Mouse (Mus musculus): ENCODE measurements at regions not wholly inside any gene's neighbourhood (a gene's known extent, or its start where the extent isn't known, plus 50 kb on each side); places are given as distances from the start of the nearest gene placed in this dataset.
"Not testable (repeated sequence)": the region's sequence is repeated elsewhere in the genome, so short reads cannot be mapped to it uniquely, and the experiment has no call there.

DNA sequence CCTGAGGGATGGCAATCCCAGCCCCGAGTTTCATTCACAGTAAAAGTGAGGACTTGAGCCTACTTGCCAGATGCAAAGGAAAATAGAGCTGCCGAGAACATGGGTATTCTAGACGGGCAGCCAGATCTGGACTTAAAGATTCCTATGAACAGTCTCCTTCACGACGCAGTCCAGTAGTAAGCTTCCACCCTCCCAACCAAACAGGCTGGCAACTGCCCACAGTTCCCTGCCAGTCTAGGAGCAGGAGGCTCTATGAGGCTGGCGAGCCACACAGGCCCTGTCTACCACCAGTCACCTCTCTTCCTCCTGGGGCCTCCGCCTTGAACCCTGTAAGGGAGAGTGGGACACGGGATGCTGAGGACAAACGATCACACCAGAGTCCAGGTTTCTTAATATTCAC is 153.5 kb upstream of the Snrpn start:
- DNase-seq (ENCODE audit: low read depth, low spot score), result no peak

DNA sequence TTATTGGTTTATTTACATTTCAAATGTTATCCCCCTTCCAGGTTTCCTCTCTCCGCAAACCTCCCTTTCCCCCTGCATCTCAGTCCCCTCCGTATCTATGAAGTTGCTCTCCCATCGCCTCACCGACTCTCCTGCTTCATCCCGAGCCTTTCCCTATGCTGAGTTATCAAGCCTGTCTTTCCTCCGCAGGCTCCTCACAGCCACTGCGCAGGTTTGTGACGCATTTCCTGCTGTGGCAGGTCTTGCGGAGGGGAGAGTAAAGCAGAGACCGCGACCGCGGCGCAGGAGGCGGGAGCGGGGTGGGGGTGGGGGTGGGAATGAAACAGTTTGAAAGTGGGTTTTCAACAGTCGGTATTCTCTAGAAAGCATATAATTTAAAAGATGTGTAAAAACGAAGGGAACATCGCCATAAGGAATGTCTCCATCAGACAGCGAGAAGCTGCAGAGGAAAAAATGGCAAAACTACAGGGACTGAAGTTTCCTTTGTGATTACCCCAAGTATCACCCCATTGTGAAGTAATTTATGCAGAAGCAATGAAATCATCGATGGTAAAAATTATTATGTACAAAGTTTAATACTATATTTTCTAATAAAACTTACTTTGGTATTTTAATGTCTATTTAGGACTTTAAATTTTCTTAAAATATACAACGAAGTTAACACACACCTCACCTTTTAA is 104.3 kb upstream of the Snrpn start:
- peak; percentile 50 for DNase-seq (ENCODE audit: low read depth, low spot score)

DNA sequence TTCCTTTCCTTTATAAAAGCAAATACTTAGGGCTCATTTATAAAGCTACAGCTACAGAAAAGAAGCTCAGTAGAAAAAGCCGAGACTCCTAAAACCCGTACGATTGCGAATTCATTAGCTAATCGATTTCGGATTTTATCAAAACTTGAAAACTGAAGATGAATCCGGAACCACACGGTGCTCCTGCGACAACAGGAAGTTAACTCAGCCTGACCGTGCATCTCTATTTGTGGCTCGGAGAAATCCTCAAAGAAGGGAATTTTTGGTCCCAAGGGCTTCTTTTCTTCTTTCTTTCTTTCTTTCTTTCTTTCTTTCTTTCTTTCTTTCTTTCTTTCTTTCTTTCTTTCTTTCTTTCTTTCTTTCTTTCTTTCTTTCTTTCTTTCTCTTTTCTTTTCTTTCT is 103.7 kb upstream of the Snrpn start:
- peak; percentile 75 for DNase-seq (ENCODE audit: low read depth, low spot score)

DNA sequence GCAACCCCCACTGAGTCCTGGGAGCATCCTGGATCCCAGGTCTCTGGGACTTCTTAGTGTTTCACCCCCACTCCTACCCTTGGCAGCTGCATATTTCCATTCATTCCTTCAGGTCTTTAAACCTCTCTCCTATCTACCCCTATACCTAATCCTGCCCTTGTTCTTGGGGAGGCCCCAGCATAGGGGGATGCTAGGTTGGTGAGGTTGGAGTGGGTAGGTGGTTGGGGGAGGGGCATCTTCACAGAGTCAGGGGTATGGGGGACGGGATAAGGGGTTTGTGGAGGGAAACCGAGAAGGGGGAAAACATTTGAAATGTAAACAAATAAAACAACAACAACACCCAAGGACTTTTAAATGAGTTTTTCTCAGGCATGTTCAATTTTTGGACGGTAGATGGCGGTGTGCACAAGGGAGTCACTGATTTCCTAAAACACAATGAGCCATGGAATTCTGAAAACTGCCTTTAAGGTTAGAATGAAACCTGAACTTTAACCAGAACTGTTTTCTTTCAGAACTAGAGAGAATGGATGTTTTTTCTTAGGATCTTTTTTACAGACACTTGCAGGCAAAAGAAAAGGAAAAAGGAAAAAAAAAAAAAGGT is 98.7 kb upstream of the Snrpn start:
- not testable (repeated sequence) for DNase-seq (ENCODE audit: low read depth, low spot score)

DNA sequence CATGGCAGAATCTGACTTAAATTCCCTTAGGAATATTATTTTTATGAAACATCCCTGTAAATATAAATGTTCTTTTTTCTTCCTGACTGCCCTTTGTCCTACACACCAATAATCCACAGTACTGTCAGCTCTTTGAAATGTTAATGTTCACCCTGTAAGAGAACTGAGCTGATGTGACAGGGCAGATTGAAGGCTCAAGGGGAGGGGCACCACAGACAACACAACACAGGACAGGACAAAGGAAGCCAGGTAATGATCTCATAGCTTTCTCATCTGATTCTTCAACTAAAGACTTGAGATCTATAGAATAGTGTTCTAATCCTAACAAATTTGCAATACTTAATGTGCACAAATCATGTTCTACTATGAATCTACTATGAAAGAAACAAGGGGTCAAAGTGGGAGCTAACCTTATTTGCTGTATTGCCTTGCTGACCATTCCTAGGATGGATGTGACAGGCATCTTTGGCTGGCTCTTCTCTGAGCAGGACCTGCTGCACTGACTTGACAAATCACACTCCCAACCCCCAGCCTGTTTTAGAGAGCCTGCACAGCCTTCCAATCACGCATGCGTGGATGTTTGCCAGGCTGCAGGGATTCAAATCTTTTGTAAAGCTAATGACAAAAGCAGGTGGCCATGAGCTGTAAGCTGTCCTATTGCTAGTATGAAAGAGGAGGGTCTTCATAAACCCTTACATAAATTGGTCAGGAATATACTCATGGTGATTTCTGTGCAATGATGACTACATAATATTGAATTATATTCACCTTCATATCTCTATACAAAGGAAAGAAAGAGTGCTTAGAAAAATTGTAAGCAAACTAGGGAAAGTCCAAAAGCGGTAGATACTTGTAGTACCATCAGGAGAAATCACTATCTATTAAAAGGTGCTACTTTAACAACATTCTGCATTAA is 76.6 kb upstream of the Snrpn start:
- DNase-seq (ENCODE audit: low read depth, low spot score), result not testable (repeated sequence)
